Mouse (Mus musculus) ES-Bruce4 (cell line): ENCODE results near the gene Kank1. TPM values are rescaled to one million over a fixed set of nuclear protein-coding genes. Genes with fewer than 3 reads are reported as not detected.

Experiments used
- H3K27ac ChIP-seq: 2 replicates; pipeline ENCODE4 v1.5.1; 2012; ENCODE audit warnings: low read length, inconsistent platforms; ENCODE audit not compliant: insufficient read depth
- H3K27me3 ChIP-seq: 2 replicates; pipeline ENCODE4 v1.6.1; 2012; ENCODE audit warnings: mild to moderate bottlenecking, low read length, inconsistent platforms; ENCODE audit not compliant: control insufficient read depth, poor library complexity, insufficient read depth, severe bottlenecking
- H3K36me3 ChIP-seq: 2 replicates; pipeline ENCODE4 v1.6.1; 2012; ENCODE audit warnings: inconsistent platforms, mild to moderate bottlenecking, low read length, moderate library complexity; ENCODE audit not compliant: control insufficient read depth, poor library complexity, insufficient read depth, severe bottlenecking
- H3K4me1 ChIP-seq: one replicate; pipeline ENCODE4 v1.8.1; 2011; ENCODE audit warnings: low read length; ENCODE audit not compliant: control insufficient read depth, insufficient read depth
- H3K4me3 ChIP-seq: 2 replicates; pipeline ENCODE4 v1.5.1; 2011; ENCODE audit warnings: low read depth, mild to moderate bottlenecking, low read length
- H3K9ac ChIP-seq: 2 replicates; pipeline ENCODE4 v1.6.1; 2012; ENCODE audit warnings: low read depth, mild to moderate bottlenecking, inconsistent platforms; ENCODE audit not compliant: poor library complexity, severe bottlenecking
- H3K9me3 ChIP-seq: replicated peaks from 2 replicates; pipeline ENCODE4 v1.6.1; 2012; ENCODE audit warnings: mild to moderate bottlenecking, low read length, inconsistent platforms; ENCODE audit not compliant: control insufficient read depth, poor library complexity, insufficient read depth, severe bottlenecking
- CTCF ChIP-seq: IDR thresholded peaks from one replicate; pipeline ENCODE4 v1.8.1; 2011; ENCODE audit warnings: low read depth, low read length
- EP300 ChIP-seq: IDR thresholded peaks from 2 replicates; pipeline ENCODE4 v1.6.1; 2011; ENCODE audit warnings: low read depth, low read length; ENCODE audit not compliant: insufficient read depth
- POLR2A ChIP-seq: IDR thresholded peaks from one replicate; pipeline ENCODE4 v1.8.1; 2011; ENCODE audit warnings: low read length; ENCODE audit not compliant: insufficient read depth
- polyA plus RNA-seq: library from polyadenylated mRNA; stranded (reverse); fragments of >200 nt; gene quantifications from 2 replicates; pipeline ENCODE4 v1.2.4, GENCODE M21; 2011; ENCODE audit warnings: low read depth; ENCODE audit not compliant: missing spikeins, insufficient read depth, insufficient read length

The Kank1 gene
- polyA plus RNA-seq, 1 experiment: 44.1 TPM

DNA sequence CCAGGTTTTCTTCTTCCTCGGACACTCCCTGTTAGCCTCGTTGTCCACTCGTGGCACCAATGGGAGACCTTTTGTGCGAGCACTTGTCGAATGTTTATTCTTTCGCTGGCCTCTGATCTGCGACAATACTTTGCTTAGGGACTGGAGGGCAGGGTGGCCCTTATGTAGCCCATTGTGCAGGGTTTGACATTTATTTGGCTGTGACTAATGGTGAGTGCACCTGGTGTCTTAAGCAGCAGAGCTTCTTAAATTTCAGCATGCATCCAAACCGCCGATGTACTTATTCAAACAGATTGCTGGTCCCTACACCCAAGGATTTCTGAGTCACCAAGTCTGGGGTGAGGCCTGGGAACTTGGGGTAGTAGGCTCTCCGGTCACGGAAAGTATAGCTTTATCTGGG, 120.3 kb downstream of the Kank1 start:
- H3K27me3 ChIP-seq: no peaks in the 10 kb centered on the region
- TF ChIP-seq POLR2A: no peak
- TF ChIP-seq CTCF: no peak
- TF ChIP-seq EP300: no peak
- H3K9me3 ChIP-seq: no peaks in the 10 kb centered on the region
- H3K36me3 ChIP-seq: no peaks in the 10 kb centered on the region
- no peak overlapping the region for H3K9ac ChIP-seq
- H3K4me1 ChIP-seq: no peaks in the 10 kb centered on the region
- no peak overlapping the region for H3K27ac ChIP-seq
- H3K4me3 ChIP-seq: no peak overlapping the region

DNA sequence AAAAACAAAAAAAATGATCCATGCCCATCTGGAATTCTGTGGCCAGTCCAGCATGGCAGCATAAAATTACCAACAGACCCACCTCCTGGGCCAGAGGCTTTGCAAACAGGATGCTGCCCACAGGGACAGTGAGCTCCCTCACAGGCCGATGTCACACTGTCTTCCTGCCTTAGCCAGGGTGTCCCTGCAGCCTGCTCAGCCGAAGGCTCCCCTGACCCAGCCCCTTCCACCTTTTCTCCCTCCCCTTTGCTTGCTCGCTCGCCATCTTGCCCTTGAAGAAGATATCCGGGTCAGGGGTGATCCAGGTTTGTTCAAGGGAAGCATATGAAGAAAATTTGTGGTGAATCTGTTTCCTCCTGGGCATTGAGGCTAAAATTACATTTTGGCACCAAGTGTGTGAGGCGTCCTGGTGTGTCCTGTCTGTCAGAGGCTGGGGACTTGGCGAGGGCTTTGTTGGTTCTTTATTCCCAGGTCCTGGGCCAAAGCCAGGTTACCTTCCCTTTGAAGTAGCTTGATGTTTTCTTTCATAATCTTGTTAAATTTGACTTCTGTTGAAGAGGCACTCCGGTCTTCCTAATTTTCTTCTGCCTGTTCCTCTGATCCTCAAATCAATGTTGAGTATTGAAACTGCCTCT, 121.8 kb downstream of the Kank1 start:
- Histone ChIP-seq H3K4me3 (no peak overlapping the region), H3K9me3 (no peaks in the 10 kb centered on the region), H3K9ac (no peak overlapping the region), H3K36me3 (no peaks in the 10 kb centered on the region), H3K27me3 (no peaks in the 10 kb centered on the region), H3K27ac (no peak overlapping the region), H3K4me1 (no peaks in the 10 kb centered on the region)
- TF ChIP-seq CTCF (no peak), POLR2A (no peak), EP300 (no peak)

DNA sequence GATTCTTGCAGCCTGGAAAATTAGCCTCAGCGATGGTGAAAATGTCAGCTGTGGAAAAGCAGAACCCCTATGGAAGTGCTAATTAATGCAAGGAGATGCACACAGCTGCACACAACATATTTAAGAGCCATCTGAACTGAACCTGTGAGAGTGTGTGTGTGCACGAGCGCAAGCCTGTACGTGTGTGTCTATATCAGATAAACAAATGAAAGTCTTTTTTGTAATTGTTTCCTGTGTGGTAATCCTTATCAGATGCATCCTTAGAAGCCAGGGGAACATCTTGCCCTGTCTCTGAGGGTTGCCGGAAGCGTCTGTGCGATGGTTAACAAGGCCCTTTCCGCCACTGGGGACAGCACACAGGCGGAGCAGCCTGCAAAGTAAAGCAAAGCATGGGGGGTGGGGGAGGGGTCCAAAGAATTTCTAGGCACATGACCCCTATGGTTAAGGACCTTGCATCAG, 123.8 kb downstream of the Kank1 start:
- Histone ChIP-seq H3K36me3 (no peaks in the 10 kb centered on the region), H3K27ac (no peak overlapping the region), H3K4me3 (no peak overlapping the region), H3K4me1 (no peaks in the 10 kb centered on the region), H3K9me3 (no peaks in the 10 kb centered on the region), H3K9ac (no peak overlapping the region), H3K27me3 (no peaks in the 10 kb centered on the region)
- no peak for TF ChIP-seq EP300
- TF ChIP-seq CTCF: no peak
- TF ChIP-seq POLR2A: no peak

DNA sequence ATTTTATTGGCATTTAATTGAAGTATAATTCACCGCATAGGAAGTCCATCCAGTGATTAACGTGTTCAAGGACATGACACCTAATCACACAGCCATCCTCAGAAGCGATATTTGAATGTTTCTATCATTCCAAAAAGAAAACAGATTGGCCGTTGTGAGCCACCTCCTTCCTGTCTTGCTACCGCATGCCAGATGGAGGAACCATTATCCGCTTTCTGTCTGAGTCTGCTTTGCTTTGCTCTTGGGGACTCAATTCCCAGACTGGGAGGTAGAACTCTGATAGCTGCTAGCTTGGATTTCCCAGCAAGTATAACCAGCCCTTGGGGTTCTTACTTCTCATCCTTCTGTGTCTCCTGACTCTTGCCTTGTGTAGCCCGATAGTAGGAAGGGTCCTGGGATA, 125.2 kb downstream of the Kank1 start:
- no peak overlapping the region for H3K27ac ChIP-seq
- no peaks in the 10 kb centered on the region for H3K36me3 ChIP-seq
- TF ChIP-seq POLR2A (no peak), EP300 (no peak), CTCF (no peak)
- no peaks in the 10 kb centered on the region for H3K9me3 ChIP-seq
- H3K27me3 ChIP-seq: no peaks in the 10 kb centered on the region
- H3K4me3 ChIP-seq: no peak overlapping the region
- H3K9ac ChIP-seq: no peak overlapping the region
- H3K4me1 ChIP-seq: no peaks in the 10 kb centered on the region

DNA sequence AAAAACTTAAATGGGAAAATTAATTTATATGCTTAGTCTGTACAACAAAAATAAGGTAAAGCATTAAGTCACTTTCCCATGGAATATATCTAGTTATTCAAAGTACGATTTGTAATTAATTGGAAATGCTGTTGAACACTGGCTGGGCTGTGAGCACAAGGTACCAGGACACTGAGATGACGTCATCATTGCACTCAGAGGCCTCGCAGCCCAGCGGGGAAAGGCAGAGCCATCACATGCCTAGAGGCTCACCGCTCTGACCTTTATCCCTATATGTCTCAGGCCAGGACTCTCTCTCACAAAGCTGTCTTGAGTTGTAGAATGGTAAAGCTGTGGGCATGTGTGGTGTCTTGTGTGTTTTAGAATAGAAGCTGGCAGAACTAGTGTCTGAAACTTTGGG, 128.9 kb downstream of the Kank1 start:
- Histone ChIP-seq H3K4me3 (no peak overlapping the region), H3K9ac (no peak overlapping the region), H3K36me3 (no peaks in the 10 kb centered on the region), H3K27ac (no peak overlapping the region), H3K27me3 (no peaks in the 10 kb centered on the region), H3K4me1 (no peaks in the 10 kb centered on the region), H3K9me3 (no peaks in the 10 kb centered on the region)
- no peak for TF ChIP-seq POLR2A
- no peak for TF ChIP-seq EP300
- no peak for TF ChIP-seq CTCF

DNA sequence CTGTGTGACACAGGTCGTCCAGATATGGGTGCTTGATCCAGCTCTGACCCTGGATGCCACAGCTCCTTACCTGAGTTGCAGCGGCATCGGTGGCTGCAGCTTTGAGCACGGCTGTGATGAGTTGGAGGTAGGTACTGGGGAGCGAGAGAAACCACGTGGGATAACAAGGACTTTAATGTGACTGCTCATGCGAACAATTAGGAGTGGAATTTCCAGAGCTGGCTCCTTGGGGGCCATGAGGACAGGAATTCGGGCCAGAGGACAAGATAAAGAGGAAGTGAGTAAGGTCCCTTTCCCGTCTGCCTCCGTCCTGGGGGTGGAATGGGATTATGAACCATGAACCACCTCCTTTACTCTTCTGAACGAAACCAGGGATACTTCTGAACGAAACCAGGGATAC, 129.8 kb downstream of the Kank1 start:
- Histone ChIP-seq H3K27ac (no peak overlapping the region), H3K36me3 (no peaks in the 10 kb centered on the region), H3K4me3 (no peak overlapping the region), H3K4me1 (no peaks in the 10 kb centered on the region), H3K9ac (no peak overlapping the region), H3K27me3 (no peaks in the 10 kb centered on the region), H3K9me3 (no peaks in the 10 kb centered on the region)
- no peak for TF ChIP-seq POLR2A
- TF ChIP-seq CTCF: no peak
- TF ChIP-seq EP300: no peak
